Mouse (Mus musculus) layer of hippocampus, adult 2 months (tissue): ENCODE data around the gene Bank1. TPM values are rescaled to one million over a fixed set of nuclear protein-coding genes. Genes with fewer than 3 reads are reported as not detected.

Experiments used
- DNase-seq, 2 experiments: peaks; one replicate each; pipeline ENCODE4 v3.0.0; 2022; ENCODE audit warnings: low spot score in 2 of 2
- H3K27ac ChIP-seq: fragments of 200-600 bp; 2 replicates; pipeline ENCODE4 v1.8.1; 2022
- H3K4me3 ChIP-seq: fragments of 200-600 bp; 2 replicates; pipeline ENCODE4 v1.8.1; 2022; ENCODE audit warnings: mild to moderate bottlenecking
- CTCF ChIP-seq: fragments of 200-600 bp; conservative IDR thresholded peaks from 2 replicates; pipeline ENCODE4 v1.8.1; 2022; ENCODE audit warnings: antibody characterized with exemption, mild to moderate bottlenecking, moderate library complexity
- total RNA-seq, 2 experiments: library from RNA; stranded (reverse); gene quantifications; 2 replicates each; pipeline ENCODE4 v1.2.3; 2021

Gene Bank1
- total RNA-seq, 2 experiments from 2014 or later, result 0.92 to 1.6 TPM

GRCm38 (mm10) chr3:136070394-136070793, 255.5 kb downstream of the Bank1 start:
- no peak for TF ChIP-seq CTCF
- no peak for DNase-seq
- no peak overlapping the region for H3K4me3 ChIP-seq

GRCm38 (mm10) chr3:136061907-136062306, 264.0 kb downstream of the Bank1 start:
- DNase-seq, result no peak
- H3K27ac ChIP-seq, result no peak overlapping the region
- no peak for TF ChIP-seq CTCF
- H3K4me3 ChIP-seq, result no peak overlapping the region

More at GRCm38 (mm10) chr3:136070394-136070793, 255.5 kb downstream of the Bank1 start:
- no peak overlapping the region for H3K27ac ChIP-seq

- no peak overlapping the region for H3K27ac ChIP-seq
- TF ChIP-seq CTCF, result no peak
- DNase-seq, result no peak
- no peak overlapping the region for H3K4me3 ChIP-seq
Observed at GRCm38 (mm10) chr3:136050635-136051034, 275.2 kb downstream of the Bank1 start.

GRCm38 (mm10) chr3:136050215-136050614, 275.7 kb downstream of the Bank1 start:
- Histone ChIP-seq H3K27ac (no peak overlapping the region), H3K4me3 (no peak overlapping the region)
- TF ChIP-seq CTCF, result no peak
- DNase-seq, result no peak

GRCm38 (mm10) chr3:136048026-136048425, 277.8 kb downstream of the Bank1 start:
- no peak for DNase-seq
- Histone ChIP-seq H3K4me3 (no peak overlapping the region), H3K27ac (no peak overlapping the region)
- TF ChIP-seq CTCF, result no peak

GRCm38 (mm10) chr3:136045381-136045780, 280.5 kb downstream of the Bank1 start:
- TF ChIP-seq CTCF, result no peak
- no peak overlapping the region for H3K27ac ChIP-seq
- no peak overlapping the region for H3K4me3 ChIP-seq
- no peak for DNase-seq

- no peak for TF ChIP-seq CTCF
- no peak overlapping the region for H3K4me3 ChIP-seq
- H3K27ac ChIP-seq, result peak overlapping the region; percentile 81
- no peak for DNase-seq
Observed at GRCm38 (mm10) chr3:136040041-136040440, 285.8 kb downstream of the Bank1 start.

- TF ChIP-seq CTCF, result no peak
- Histone ChIP-seq H3K4me3 (no peak overlapping the region), H3K27ac (peak overlapping the region; percentile 81)
- peak; percentile 46 to 64 for DNase-seq
Observed at GRCm38 (mm10) chr3:136039446-136039845, 286.4 kb downstream of the Bank1 start.

- Histone ChIP-seq H3K4me3 (no peak overlapping the region), H3K27ac (no peak overlapping the region)
- no peak for DNase-seq
- TF ChIP-seq CTCF, result no peak
Observed at GRCm38 (mm10) chr3:136037254-136037653, 288.6 kb downstream of the Bank1 start.

- Histone ChIP-seq H3K27ac (no peak overlapping the region), H3K4me3 (no peak overlapping the region)
- TF ChIP-seq CTCF, result no peak
- no peak for DNase-seq
Observed at GRCm38 (mm10) chr3:136035784-136036183, 290.1 kb downstream of the Bank1 start.

GRCm38 (mm10) chr3:136024876-136025275, 301.0 kb downstream of the Bank1 start:
- Histone ChIP-seq H3K27ac (peak overlapping the region; percentile 67), H3K4me3 (no peak overlapping the region)
- no peak for TF ChIP-seq CTCF
- peak; percentile 24 to 56 for DNase-seq

GRCm38 (mm10) chr3:136017517-136017916, 308.3 kb downstream of the Bank1 start:
- DNase-seq, result no peak
- H3K27ac ChIP-seq, result no peak overlapping the region
- no peak for TF ChIP-seq CTCF
- H3K4me3 ChIP-seq, result no peak overlapping the region

GRCm38 (mm10) chr3:136010616-136011015, 315.2 kb downstream of the Bank1 start:
- no peak for DNase-seq
- H3K4me3 ChIP-seq, result no peak overlapping the region
- H3K27ac ChIP-seq, result peak overlapping the region; percentile 94
- no peak for TF ChIP-seq CTCF

- peak; percentile 79 to 87 for DNase-seq
- Histone ChIP-seq H3K4me3 (0 out of 2 replicates have a peak overlapping the region, but pooled peaks have one; percentile 9), H3K27ac (peak overlapping the region; percentile 94)
- peak; percentile 32 for TF ChIP-seq CTCF
Observed at GRCm38 (mm10) chr3:136007846-136008245, 318.0 kb downstream of the Bank1 start.
